In the genomic region with DNA sequence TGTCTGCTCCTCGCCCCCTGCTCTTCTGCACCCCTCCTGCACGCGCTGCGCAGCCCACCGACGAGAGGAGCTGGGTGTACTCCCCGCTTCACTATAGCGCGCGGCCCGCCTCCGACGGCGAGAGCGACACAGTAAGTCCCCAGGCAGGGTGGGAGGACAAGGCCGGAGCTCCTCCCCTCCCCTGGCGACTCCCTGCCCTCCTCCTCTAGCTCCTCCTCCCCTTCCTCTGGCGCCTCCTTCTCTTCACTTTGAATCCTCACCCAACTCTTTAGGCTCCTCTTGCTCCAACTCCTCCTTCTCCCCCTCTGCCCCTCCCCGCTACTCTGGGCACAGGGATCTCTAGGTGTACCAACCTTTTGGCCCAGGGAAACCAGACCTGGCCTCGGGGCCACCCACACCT, we compare ENCODE assay signal across 8 mouse cellular contexts. TPM values are rescaled to one million over a fixed set of nuclear protein-coding genes. Genes with fewer than 3 reads are reported as not detected.
A peak's percentile ranks its signal among the peaks of the same experiment; 100 is the strongest.
DNase-seq lines count a peak whose midpoint lies in the region; ATAC-seq and TF ChIP-seq lines count a peak whose summit lies in the region.

No protein-coding gene starts in this region.

- H3K36me3 ChIP-seq in E14TG2a.4 (ENCODE audit: insufficient read depth, low read length), result peaks cover 65% of the 10 kb centered on the region
- peaks cover 11% of the 10 kb centered on the region for H3K36me3 ChIP-seq in embryonic facial prominence, embryonic 11.5 days (replicated peaks; ENCODE audit: control insufficient read depth, insufficient read depth, low read depth, low read length)
- H3K36me3 ChIP-seq in lung, embryonic 16.5 days (ENCODE audit: control insufficient read depth, insufficient read depth, low read length), result peaks cover 35% of the 10 kb centered on the region

- H3K4me1 ChIP-seq in E14TG2a.4 (replicated peaks; ENCODE audit: low read depth, low read length), result peaks cover 83% of the 10 kb centered on the region
- H3K4me1 ChIP-seq in embryonic facial prominence, embryonic 11.5 days (ENCODE audit: control insufficient read depth, insufficient read depth, low read length), result peaks cover 6% of the 10 kb centered on the region
- H3K4me1 ChIP-seq in lung, embryonic 16.5 days (replicated peaks; ENCODE audit: control insufficient read depth, insufficient read depth, low read length), result peaks cover 43% of the 10 kb centered on the region

- H3K9me3 ChIP-seq in E14TG2a.4 (ENCODE audit: low read length), result no peaks in the 10 kb centered on the region
- no peaks in the 10 kb centered on the region for H3K9me3 ChIP-seq in embryonic facial prominence, embryonic 11.5 days (replicated peaks; ENCODE audit: control insufficient read depth, low read length)
- no peaks in the 10 kb centered on the region for H3K9me3 ChIP-seq in lung, embryonic 16.5 days (ENCODE audit: control insufficient read depth, low read length)

- H3K4me2 ChIP-seq in embryonic facial prominence, embryonic 11.5 days (ENCODE audit: low read depth, low read length), result peak overlapping the region; percentile 36
- peak overlapping the region; percentile 63 for H3K4me2 ChIP-seq in lung, embryonic 16.5 days (ENCODE audit: low read depth, low read length)

- DNase-seq in cerebellum, adult 11-12 months, result peak; percentile 66
- no peak for DNase-seq in cerebellum, postnatal 14 days
- DNase-seq in embryonic facial prominence, embryonic 11.5 days (ENCODE audit: low spot score), result peak; percentile 50
- peak; percentile 75 for DNase-seq in kidney, adult 9 months
- no peak for DNase-seq in frontal cortex, postnatal 36 days (ENCODE audit: low spot score in 2 of 2)
- no peak for DNase-seq in thymus, postnatal 0 days (ENCODE audit: low spot score)

- H3K27ac ChIP-seq in embryonic facial prominence, embryonic 11.5 days (replicated peaks; ENCODE audit: low read depth, low read length), result no peak overlapping the region
- H3K27ac ChIP-seq in lung, embryonic 16.5 days (ENCODE audit: low read length), result peak overlapping the region; percentile 47

- no peak for TF ChIP-seq CTCF in E14TG2a.4 (conservative IDR thresholded peaks at IDR 0.05; ENCODE audit: low read length)

- peak overlapping the region; percentile 72 for H3K4me3 ChIP-seq in E14TG2a.4 (replicated peaks; ENCODE audit: low read length)
- H3K4me3 ChIP-seq in embryonic facial prominence, embryonic 11.5 days (ENCODE audit: low read depth, low read length), result no peak overlapping the region
- H3K4me3 ChIP-seq in lung, embryonic 16.5 days (ENCODE audit: low read length), result peak overlapping the region; percentile 39

- H3K27me3 ChIP-seq in E14TG2a.4 (ENCODE audit: insufficient read depth, low read length), result no peaks in the 10 kb centered on the region
- H3K27me3 ChIP-seq in embryonic facial prominence, embryonic 11.5 days (ENCODE audit: control insufficient read depth, insufficient read depth, low read length), result no peaks in the 10 kb centered on the region
- H3K27me3 ChIP-seq in lung, embryonic 16.5 days (ENCODE audit: control insufficient read depth, insufficient read depth, low read depth, low read length), result no peaks in the 10 kb centered on the region

- WGBS in embryonic facial prominence, embryonic 11.5 days, result 14% methylated on average over 20 of the region's 20 CpGs
- 11% methylated on average over 16 of the region's 20 CpGs for WGBS in lung, embryonic 16.5 days

- no peak for ATAC-seq in embryonic facial prominence, embryonic 11.5 days (replicated peaks; ENCODE audit: insufficient number of reproducible peaks, low FRiP score, low TSS enrichment, low read depth)
- ATAC-seq in lung, embryonic 16.5 days (ENCODE audit: low read depth), result peak; percentile 10

- peak overlapping the region; percentile 32 for H3K9ac ChIP-seq in embryonic facial prominence, embryonic 11.5 days (replicated peaks; ENCODE audit: low read length)
- H3K9ac ChIP-seq in lung, embryonic 16.5 days (ENCODE audit: low read length), result peak overlapping the region; percentile 64

RNA-seq across cellular contexts. Expression of a gene that starts 3.6 kb away (rescaled TPM):
- 30.1 and 30.5 TPM in 2 replicates for polyA plus RNA-seq in embryonic facial prominence, embryonic 11.5 days (2014; fragmentation: Nextera tagmentation; extraction: Ambion mirVana)
- polyA plus RNA-seq in lung, embryonic 16.5 days (2015; fragmentation: Nextera tagmentation; extraction: Ambion mirVana), result 36.6 and 37.9 TPM in 2 replicates
- 41.3 and 45.8 TPM in 2 replicates for polyA plus RNA-seq in thymus, postnatal 0 days (2015; fragmentation: Nextera tagmentation; extraction: Ambion mirVana)

RNA-seq across cellular contexts. Expression of a gene that starts 11.3 kb away (rescaled TPM):
- 1.4 and 2.1 TPM in 2 replicates for polyA plus RNA-seq in embryonic facial prominence, embryonic 11.5 days (2014; fragmentation: Nextera tagmentation; extraction: Ambion mirVana)
- 18.6 and 19.6 TPM in 2 replicates for polyA plus RNA-seq in lung, embryonic 16.5 days (2015; fragmentation: Nextera tagmentation; extraction: Ambion mirVana)
- 97.5 and 103 TPM in 2 replicates for polyA plus RNA-seq in thymus, postnatal 0 days (2015; fragmentation: Nextera tagmentation; extraction: Ambion mirVana)

RNA-seq across cellular contexts. Expression of a gene that starts 24.5 kb away (rescaled TPM):
- 41.5 and 46.6 TPM in 2 replicates for polyA plus RNA-seq in embryonic facial prominence, embryonic 11.5 days (2014; fragmentation: Nextera tagmentation; extraction: Ambion mirVana)
- polyA plus RNA-seq in lung, embryonic 16.5 days (2015; fragmentation: Nextera tagmentation; extraction: Ambion mirVana), result 41.0 and 43.1 TPM in 2 replicates
- polyA plus RNA-seq in thymus, postnatal 0 days (2015; fragmentation: Nextera tagmentation; extraction: Ambion mirVana), result 36.9 and 38.6 TPM in 2 replicates

RNA-seq across cellular contexts. Expression of a gene that starts 25.8 kb away (rescaled TPM):
- polyA plus RNA-seq in embryonic facial prominence, embryonic 11.5 days (2014; fragmentation: Nextera tagmentation; extraction: Ambion mirVana), result not detected in 2 replicates
- 0.05 and 0.10 TPM in 2 replicates for polyA plus RNA-seq in lung, embryonic 16.5 days (2015; fragmentation: Nextera tagmentation; extraction: Ambion mirVana)
- polyA plus RNA-seq in thymus, postnatal 0 days (2015; fragmentation: Nextera tagmentation; extraction: Ambion mirVana), result 0.14 and 0.16 TPM in 2 replicates

RNA-seq across cellular contexts. Expression of a gene that starts 25.9 kb away (rescaled TPM):
- 2.5 and 3.3 TPM in 2 replicates for polyA plus RNA-seq in embryonic facial prominence, embryonic 11.5 days (2014; fragmentation: Nextera tagmentation; extraction: Ambion mirVana)
- 29.3 and 32.9 TPM in 2 replicates for polyA plus RNA-seq in lung, embryonic 16.5 days (2015; fragmentation: Nextera tagmentation; extraction: Ambion mirVana)
- 7.8 and 9.3 TPM in 2 replicates for polyA plus RNA-seq in thymus, postnatal 0 days (2015; fragmentation: Nextera tagmentation; extraction: Ambion mirVana)

Comparison
In these comparisons a context has a peak if more than half of its experiments do, and no peak if none do; other contexts are left out.
1. DNase-seq: peak in cerebellum, adult 11-12 months (single experiment), embryonic facial prominence, embryonic 11.5 days (single experiment) and kidney, adult 9 months (single experiment); none in cerebellum, postnatal 14 days (0 of 2), frontal cortex, postnatal 36 days (0 of 2) and thymus, postnatal 0 days (single experiment).